Mouse (Mus musculus): Measurements from ENCODE around the gene Gm1993. TPM values are rescaled to one million over a fixed set of nuclear protein-coding genes. Genes with fewer than 3 reads are reported as not detected.
"Not testable (repeated sequence)": the region's sequence is repeated elsewhere in the genome, so short reads cannot be mapped to it uniquely, and the experiment has no call there.

Gene Gm1993
- total RNA-seq (2014; rRNA removed) = not detected in 2 replicates
- not detected in 2 replicates for polyA plus RNA-seq (2015; fragmentation: Nextera tagmentation; extraction: Ambion mirVana)

DNA sequence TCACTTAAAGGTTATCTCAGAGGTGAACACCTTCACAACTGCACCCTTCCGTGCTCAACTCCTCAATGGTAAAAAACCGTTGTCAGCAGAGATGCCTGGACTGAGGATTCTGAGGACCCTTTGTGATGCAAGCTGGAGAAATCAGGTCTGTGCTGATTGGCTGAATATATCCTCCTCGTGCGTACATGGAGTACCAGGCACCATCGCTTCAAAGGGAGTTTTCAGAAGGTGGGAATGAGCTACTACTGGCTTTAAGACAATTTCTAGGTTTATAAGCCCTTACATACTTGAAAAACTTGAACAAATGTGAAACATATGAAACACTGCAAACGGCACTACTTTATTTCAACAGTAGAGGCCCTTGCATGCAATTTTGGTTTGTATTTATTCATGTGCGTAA lies at the start of gene Gm1993:
TSS of gene Gm1993 (minus strand) at position 101 of the 400 bp plus-strand sequence.
- WGBS = 83% methylated on average over 7 of the region's 7 CpGs
- not testable (repeated sequence) for H3K4me2 ChIP-seq (ENCODE audit: low read depth, low read length, poor library complexity, severe bottlenecking)

More for the DNA sequence above, at the start of gene Gm1993:
- not testable (repeated sequence) for ATAC-seq (ENCODE audit: low FRiP score); H3K27ac ChIP-seq (ENCODE audit: low read depth, low read length); H3K4me3 ChIP-seq (ENCODE audit: low read depth, low read length); H3K9me3 ChIP-seq (ENCODE audit: low read length); H3K36me3 ChIP-seq (ENCODE audit: insufficient read depth, low read length); H3K27me3 ChIP-seq (ENCODE audit: insufficient read depth, low read length); H3K9ac ChIP-seq (replicated peaks; ENCODE audit: low read length, poor library complexity, severe bottlenecking); H3K4me1 ChIP-seq (ENCODE audit: insufficient read depth, low read length); DNase-seq (ENCODE audit: low spot score)

Measured in midbrain, postnatal 0 days (tissue).